Mouse (Mus musculus): ENCODE data around the gene Mff. TPM values are rescaled to one million over a fixed set of nuclear protein-coding genes. Genes with fewer than 3 reads are reported as not detected.

Mff gene
- 137 TPM for polyA plus RNA-seq (2017; shearing (Covaris generic))

GRCm38 (mm10) chr1:82724339-82725025, at the start of gene Mff:
Mff (plus strand) TSS chr1:82724890.

GRCm38 (mm10) chr1:82768269-82768668, 43.6 kb downstream of the Mff start, which contains the start of gene Tm4sf20:
Tm4sf20 (minus strand) TSS chr1:82768461.

GRCm38 (mm10) chr1:82771022-82771586, 46.4 kb downstream of the Mff start, which contains the start of gene Gm47791:
Gm47791 (minus strand) TSS chr1:82771243.

Other genes starting within 250 kb of the Mff start
- gene Col4a4, start 138.0 kb upstream of the Mff start, polyA plus RNA-seq (2017; shearing (Covaris generic)) = not detected
- gene Col4a3, start 138.0 kb upstream of the Mff start, polyA plus RNA-seq (2017; shearing (Covaris generic)) = 0.10 TPM
- gene Tm4sf20, start 43.6 kb downstream of the Mff start, polyA plus RNA-seq (2017; shearing (Covaris generic)) = not detected
- gene Gm47791, start 46.4 kb downstream of the Mff start, polyA plus RNA-seq (2017; shearing (Covaris generic)) = not detected
- gene Agfg1, start 114.6 kb downstream of the Mff start, polyA plus RNA-seq (2017; shearing (Covaris generic)) = 138 TPM
- gene A030005L19Rik, start 188.4 kb downstream of the Mff start, polyA plus RNA-seq (2017; shearing (Covaris generic)) = not detected
- not detected for gene A030014E15Rik, start 200.0 kb downstream of the Mff start, polyA plus RNA-seq (2017; shearing (Covaris generic))
- gene Gm6217, start 206.5 kb downstream of the Mff start, polyA plus RNA-seq (2017; shearing (Covaris generic)) = not detected
- not detected for gene A030003K21Rik, start 218.5 kb downstream of the Mff start, polyA plus RNA-seq (2017; shearing (Covaris generic))
- gene Gm7544, start 231.1 kb downstream of the Mff start, polyA plus RNA-seq (2017; shearing (Covaris generic)) = not detected
- gene Gm47955, start 235.4 kb downstream of the Mff start, polyA plus RNA-seq (2017; shearing (Covaris generic)) = not detected

All from effector memory CD4-positive, alpha-beta T cell, adult 5 months (primary cell).